Mouse (Mus musculus): ENCODE measurements around the gene Emilin1. TPM values are rescaled to one million over a fixed set of nuclear protein-coding genes. Genes with fewer than 3 reads are reported as not detected.

Emilin1 gene
- polyA plus RNA-seq, 1 experiment from 2014 or later: 244 TPM

GRCm38 (mm10) chr5:30917348-30917747, 4.1 kb downstream of the Emilin1 start:
- 84% methylated on average over 11 of the region's 11 CpGs for WGBS
- Histone ChIP-seq H3K9me3 (replicated peaks) (no peaks in the 10 kb centered on the region), H3K36me3 (peaks cover 43% of the 10 kb centered on the region), H3K4me1 (peaks cover 81% of the 10 kb centered on the region), H3K9ac (no peak overlapping the region), H3K4me2 (replicated peaks) (no peak overlapping the region), H3K27ac (replicated peaks) (no peak overlapping the region), H3K4me3 (replicated peaks) (no peak overlapping the region), H3K27me3 (no peaks in the 10 kb centered on the region)
- ATAC-seq (ENCODE audit: insufficient number of reproducible peaks, low FRiP score, low TSS enrichment, low read depth): no peak

DNA sequence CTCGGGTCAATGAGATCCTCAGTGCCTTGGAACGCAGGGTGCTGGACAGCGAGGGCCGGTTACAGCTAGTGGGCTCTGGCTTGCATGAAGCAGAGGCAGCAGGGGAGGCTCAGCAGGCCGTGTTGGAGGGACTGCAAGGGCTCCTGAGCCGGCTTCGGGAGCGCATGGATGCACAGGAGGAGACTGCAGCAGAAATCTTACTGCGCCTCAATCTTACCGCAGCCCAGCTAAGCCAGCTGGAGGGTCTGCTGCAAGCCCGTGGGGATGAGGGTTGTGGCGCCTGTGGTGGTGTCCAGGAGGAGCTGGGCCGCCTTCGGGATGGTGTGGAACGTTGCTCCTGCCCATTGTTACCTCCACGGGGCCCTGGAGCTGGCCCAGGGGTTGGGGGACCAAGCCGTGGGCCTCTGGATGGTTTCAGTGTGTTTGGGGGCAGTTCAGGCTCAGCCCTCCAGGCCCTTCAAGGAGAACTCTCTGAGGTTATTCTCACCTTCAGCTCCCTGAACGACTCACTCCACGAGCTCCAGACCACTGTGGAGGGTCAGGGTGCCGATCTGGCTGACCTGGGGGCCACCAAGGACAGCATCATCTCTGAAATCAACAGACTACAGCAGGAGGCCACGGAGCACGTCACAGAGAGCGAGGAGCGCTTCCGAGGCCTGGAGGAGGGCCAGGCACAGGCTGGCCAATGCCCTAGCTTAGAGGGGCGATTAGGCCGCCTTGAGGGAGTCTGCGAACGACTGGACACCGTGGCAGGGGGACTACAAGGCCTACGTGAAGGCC, 4.9 kb downstream of the Emilin1 start:
- Histone ChIP-seq H3K4me2 (replicated peaks) (no peak overlapping the region), H3K27me3 (no peaks in the 10 kb centered on the region), H3K36me3 (peaks cover 46% of the 10 kb centered on the region), H3K27ac (replicated peaks) (peak overlapping the region; percentile 22; the same call in 1 of the 2 replicates), H3K4me1 (peaks cover 81% of the 10 kb centered on the region), H3K9me3 (replicated peaks) (no peaks in the 10 kb centered on the region), H3K4me3 (replicated peaks) (no peak overlapping the region), H3K9ac (no peak overlapping the region)
- 83% methylated on average over 31 of the region's 31 CpGs for WGBS
- no peak for ATAC-seq (ENCODE audit: insufficient number of reproducible peaks, low FRiP score, low TSS enrichment, low read depth)

DNA sequence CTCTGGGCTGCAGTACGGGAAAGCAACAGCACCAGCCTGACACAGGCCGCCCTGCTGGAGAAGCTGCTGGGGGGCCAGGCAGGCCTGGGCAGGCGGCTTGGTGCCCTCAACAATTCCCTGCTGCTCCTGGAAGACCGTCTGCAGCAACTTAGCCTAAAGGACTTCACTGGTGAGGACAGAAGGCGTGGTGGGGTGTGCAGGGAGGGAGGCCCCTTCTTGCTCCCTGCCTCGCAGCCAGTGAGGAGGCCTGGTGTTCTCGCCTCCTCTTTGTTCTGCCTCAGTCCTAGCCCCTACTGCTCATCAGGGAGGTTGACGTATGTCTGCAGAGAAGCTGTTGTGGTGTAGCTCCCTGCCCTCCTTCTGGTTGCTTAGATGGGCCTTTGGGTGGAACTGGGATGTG, 5.5 kb downstream of the Emilin1 start:
- Histone ChIP-seq H3K4me2 (replicated peaks) (no peak overlapping the region), H3K36me3 (peaks cover 46% of the 10 kb centered on the region), H3K4me3 (replicated peaks) (no peak overlapping the region), H3K9ac (no peak overlapping the region), H3K9me3 (replicated peaks) (no peaks in the 10 kb centered on the region), H3K4me1 (peaks cover 83% of the 10 kb centered on the region), H3K27me3 (no peaks in the 10 kb centered on the region), H3K27ac (replicated peaks) (peak overlapping the region; percentile 22; the same call in 1 of the 2 replicates)
- ATAC-seq (ENCODE audit: insufficient number of reproducible peaks, low FRiP score, low TSS enrichment, low read depth): no peak
- WGBS: 63% methylated on average over 8 of the region's 8 CpGs

DNA sequence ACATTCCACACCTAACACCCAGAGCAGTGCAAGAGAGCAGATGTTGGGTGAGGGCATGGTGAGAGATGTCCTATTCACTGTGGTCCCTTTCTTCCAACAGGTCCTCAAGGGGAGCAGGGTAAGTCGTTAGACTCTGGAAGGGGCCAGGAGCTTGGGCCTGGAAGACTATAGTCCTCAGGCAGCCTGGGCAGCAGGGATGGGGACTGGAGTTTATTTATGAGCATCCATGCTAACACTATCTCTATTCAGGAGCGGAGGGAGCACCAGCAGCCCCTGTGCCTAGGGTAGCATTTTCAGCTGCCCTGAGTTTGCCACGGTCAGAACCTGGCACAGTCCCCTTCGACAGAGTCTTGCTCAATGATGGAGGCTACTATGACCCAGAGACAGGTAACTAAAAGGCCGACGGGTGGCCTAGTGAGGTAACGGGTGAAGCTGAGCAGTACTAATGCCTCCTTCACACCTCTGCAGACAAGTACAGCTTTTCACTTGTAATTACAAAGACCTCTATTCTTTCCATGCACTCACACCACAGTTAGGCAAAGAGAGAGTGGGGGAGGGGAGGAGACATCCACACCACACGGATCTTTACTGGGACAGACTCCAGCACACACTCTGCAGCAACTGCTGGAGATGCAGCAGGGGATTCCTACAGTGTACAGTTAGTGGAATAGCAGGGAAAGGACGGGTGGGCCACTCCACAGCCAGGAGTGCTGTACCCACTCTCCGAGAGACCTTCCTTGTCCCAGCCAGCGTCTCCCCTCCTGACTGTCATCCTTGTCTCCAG, 6.8 kb downstream of the Emilin1 start:
- Histone ChIP-seq H3K27me3 (no peaks in the 10 kb centered on the region), H3K4me1 (peaks cover 73% of the 10 kb centered on the region), H3K9me3 (replicated peaks) (no peaks in the 10 kb centered on the region), H3K9ac (no peak overlapping the region), H3K36me3 (peaks cover 46% of the 10 kb centered on the region), H3K4me2 (replicated peaks) (0 out of 2 replicates have a peak overlapping the region, but pooled peaks have one; percentile 78), H3K4me3 (replicated peaks) (0 out of 2 replicates have a peak overlapping the region, but pooled peaks have one; percentile 6), H3K27ac (replicated peaks) (peak overlapping the region; percentile 36; the same call in 1 of the 2 replicates)
- ATAC-seq (ENCODE audit: insufficient number of reproducible peaks, low FRiP score, low TSS enrichment, low read depth): no peak
- WGBS: 64% methylated on average over 11 of the region's 11 CpGs

DNA sequence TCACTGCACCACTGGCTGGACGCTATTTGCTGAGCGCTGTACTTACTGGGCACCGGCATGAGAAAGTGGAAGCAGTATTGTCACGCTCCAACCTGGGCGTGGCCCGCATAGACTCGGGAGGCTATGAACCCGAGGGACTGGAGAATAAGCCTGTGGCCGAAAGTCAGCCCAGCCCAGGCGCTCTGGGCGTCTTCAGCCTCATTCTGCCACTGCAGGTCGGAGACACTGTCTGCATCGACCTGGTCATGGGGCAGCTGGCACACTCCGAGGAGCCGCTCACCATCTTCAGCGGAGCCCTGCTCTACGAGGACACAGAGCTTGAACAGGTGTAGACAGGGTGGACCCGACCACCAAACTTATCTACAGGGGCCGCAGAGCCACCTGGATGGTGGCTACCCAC, 7.4 kb downstream of the Emilin1 start:
- H3K4me1 ChIP-seq: peaks cover 68% of the 10 kb centered on the region
- peak overlapping the region; percentile 6; the same call in 1 of the 2 replicates for H3K4me3 ChIP-seq (replicated peaks)
- no peak for ATAC-seq (ENCODE audit: insufficient number of reproducible peaks, low FRiP score, low TSS enrichment, low read depth)
- WGBS: 65% methylated on average over 19 of the region's 19 CpGs
- H3K9me3 ChIP-seq (replicated peaks): no peaks in the 10 kb centered on the region
- H3K36me3 ChIP-seq: peaks cover 46% of the 10 kb centered on the region
- H3K9ac ChIP-seq: no peak overlapping the region
- peak overlapping the region; percentile 78; the same call in 1 of the 2 replicates for H3K4me2 ChIP-seq (replicated peaks)
- H3K27ac ChIP-seq (replicated peaks): peak overlapping the region; percentile 36; the same call in 1 of the 2 replicates
- no peaks in the 10 kb centered on the region for H3K27me3 ChIP-seq

DNA sequence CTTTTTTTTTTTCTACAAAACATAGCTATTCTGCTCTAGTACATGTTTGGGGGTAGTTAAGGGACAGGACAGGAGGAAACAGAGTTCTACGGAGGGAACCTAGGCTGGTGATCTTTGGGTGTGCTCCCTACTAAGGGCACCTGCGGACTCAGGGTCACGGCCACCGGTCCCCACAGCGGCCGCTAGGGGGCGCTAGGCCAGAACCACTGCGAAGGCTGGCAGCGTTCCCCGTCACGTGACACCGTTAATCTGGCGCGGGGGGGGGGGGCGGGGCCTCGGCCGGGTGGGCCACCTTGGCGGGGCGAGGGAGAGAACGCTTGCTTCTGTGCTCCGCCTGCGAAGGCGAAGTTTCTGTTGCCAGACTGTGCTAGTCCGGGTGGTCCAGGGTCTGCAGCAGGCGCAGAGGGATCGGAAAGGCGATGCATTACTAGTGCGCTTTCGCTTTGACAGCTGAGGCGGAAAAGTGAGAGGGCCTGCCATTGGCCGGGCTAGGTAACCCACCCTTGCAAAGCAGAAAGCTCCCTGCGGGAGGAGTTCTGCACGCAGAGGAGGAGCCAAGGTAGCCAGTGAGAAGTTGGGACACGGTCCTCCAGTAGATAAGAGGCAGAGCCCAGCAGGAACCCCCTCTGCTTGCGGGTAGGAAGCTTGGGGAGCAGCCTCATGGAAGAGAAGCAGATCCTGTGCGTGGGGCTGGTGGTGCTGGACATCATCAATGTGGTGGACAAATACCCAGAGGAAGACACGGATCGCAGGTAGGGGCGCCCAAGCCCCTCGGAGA, 8.2 kb downstream of the Emilin1 start, which contains the start of gene Khk:
Gene Khk, plus strand, starts transcription at position 176 of the 778 bp plus-strand sequence.
- Histone ChIP-seq H3K9me3 (replicated peaks) (no peaks in the 10 kb centered on the region), H3K4me2 (replicated peaks) (peak within 1 kb of the TSS; percentile 78), H3K9ac (peak within 1 kb of the TSS; percentile 37), H3K4me1 (peaks cover 61% of the 10 kb centered on the region), H3K27ac (replicated peaks) (peak within 1 kb of the TSS; percentile 90), H3K36me3 (peaks cover 45% of the 10 kb centered on the region), H3K27me3 (no peaks in the 10 kb centered on the region), H3K4me3 (replicated peaks) (peak within 1 kb of the TSS; percentile 53)
- peak; percentile 82 for ATAC-seq (ENCODE audit: insufficient number of reproducible peaks, low FRiP score, low TSS enrichment, low read depth)
- 2% methylated on average over 40 of the region's 40 CpGs for WGBS

DNA sequence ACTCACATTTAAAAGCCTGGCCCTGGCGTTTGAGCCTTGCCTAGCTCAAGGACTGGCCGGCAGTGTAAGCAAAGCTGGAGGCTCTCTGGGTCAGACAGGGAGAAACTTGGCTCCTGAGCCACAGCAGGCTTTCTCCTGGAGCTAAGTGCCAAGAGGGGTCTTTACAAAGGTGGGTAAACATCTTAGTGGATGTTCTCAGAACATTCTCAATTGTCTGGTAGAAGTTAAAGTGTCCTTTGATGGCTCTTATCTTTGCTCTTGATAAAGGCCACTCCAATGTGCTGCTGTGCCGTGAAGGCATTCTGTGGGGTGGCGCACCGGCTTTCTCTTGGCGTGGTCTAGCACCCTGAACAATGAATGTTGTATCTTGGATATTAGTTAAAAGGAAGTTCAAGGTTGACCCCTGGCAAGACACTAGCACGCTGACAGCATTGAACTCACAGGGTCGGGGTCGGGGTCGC, 9.4 kb downstream of the Emilin1 start:
- peaks cover 33% of the 10 kb centered on the region for H3K36me3 ChIP-seq
- H3K4me3 ChIP-seq (replicated peaks): no peak overlapping the region
- no peak for ATAC-seq (ENCODE audit: insufficient number of reproducible peaks, low FRiP score, low TSS enrichment, low read depth)
- no peak overlapping the region for H3K27ac ChIP-seq (replicated peaks)
- no peak overlapping the region for H3K9ac ChIP-seq
- WGBS: 78% methylated on average over 10 of the region's 10 CpGs
- no peaks in the 10 kb centered on the region for H3K9me3 ChIP-seq (replicated peaks)
- H3K4me2 ChIP-seq (replicated peaks): peak overlapping the region; percentile 78
- H3K4me1 ChIP-seq: peaks cover 50% of the 10 kb centered on the region
- no peaks in the 10 kb centered on the region for H3K27me3 ChIP-seq

GRCm38 (mm10) chr5:30923119-30923518, 9.9 kb downstream of the Emilin1 start:
- H3K27me3 ChIP-seq: no peaks in the 10 kb centered on the region
- no peak for ATAC-seq (ENCODE audit: insufficient number of reproducible peaks, low FRiP score, low TSS enrichment, low read depth)
- H3K36me3 ChIP-seq: peaks cover 28% of the 10 kb centered on the region
- H3K4me3 ChIP-seq (replicated peaks): no peak overlapping the region
- H3K4me2 ChIP-seq (replicated peaks): no peak overlapping the region
- WGBS: 83% methylated on average over 6 of the region's 6 CpGs
- no peak overlapping the region for H3K27ac ChIP-seq (replicated peaks)
- H3K9me3 ChIP-seq (replicated peaks): no peaks in the 10 kb centered on the region
- peaks cover 49% of the 10 kb centered on the region for H3K4me1 ChIP-seq
- H3K9ac ChIP-seq: no peak overlapping the region

GRCm38 (mm10) chr5:30924614-30925013, 11.4 kb downstream of the Emilin1 start:
- Histone ChIP-seq H3K9me3 (replicated peaks) (no peaks in the 10 kb centered on the region), H3K9ac (no peak overlapping the region), H3K27me3 (no peaks in the 10 kb centered on the region), H3K36me3 (peaks cover 13% of the 10 kb centered on the region), H3K27ac (replicated peaks) (no peak overlapping the region), H3K4me2 (replicated peaks) (no peak overlapping the region), H3K4me3 (replicated peaks) (no peak overlapping the region), H3K4me1 (peaks cover 37% of the 10 kb centered on the region)
- WGBS: 71% methylated on average over 8 of the region's 8 CpGs
- ATAC-seq (ENCODE audit: insufficient number of reproducible peaks, low FRiP score, low TSS enrichment, low read depth): no peak

DNA sequence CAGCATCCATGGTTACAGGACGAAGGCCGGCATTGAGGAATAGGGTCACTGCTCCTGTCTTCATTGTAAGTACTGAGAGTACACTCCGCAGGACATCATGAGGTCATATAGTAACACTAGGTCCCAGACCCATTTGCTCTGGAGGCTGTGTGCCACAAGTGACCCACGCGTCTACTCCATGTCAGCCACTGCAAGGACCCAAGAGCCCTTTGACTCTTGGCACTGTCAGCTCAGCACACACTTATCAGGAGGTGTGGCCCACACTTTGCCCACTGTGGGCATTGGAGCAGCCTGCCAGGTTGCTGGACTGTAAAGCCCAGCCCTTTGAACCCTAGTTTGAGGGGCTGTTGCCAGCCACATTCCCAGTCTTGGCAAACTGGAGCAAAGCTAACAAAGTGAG, 12.0 kb downstream of the Emilin1 start:
- 89% methylated on average over 5 of the region's 5 CpGs for WGBS
- Histone ChIP-seq H3K27ac (replicated peaks) (no peak overlapping the region), H3K9me3 (replicated peaks) (no peaks in the 10 kb centered on the region), H3K4me1 (peaks cover 34% of the 10 kb centered on the region), H3K27me3 (no peaks in the 10 kb centered on the region), H3K36me3 (peaks cover 7% of the 10 kb centered on the region; the same call in 1 of the 2 replicates), H3K4me2 (replicated peaks) (no peak overlapping the region), H3K4me3 (replicated peaks) (no peak overlapping the region), H3K9ac (no peak overlapping the region)
- ATAC-seq (ENCODE audit: insufficient number of reproducible peaks, low FRiP score, low TSS enrichment, low read depth): no peak

All from embryonic facial prominence, embryonic 15.5 days (tissue).